Mouse (Mus musculus): ENCODE results near the gene Irx5.

Irx5 gene

DNA sequence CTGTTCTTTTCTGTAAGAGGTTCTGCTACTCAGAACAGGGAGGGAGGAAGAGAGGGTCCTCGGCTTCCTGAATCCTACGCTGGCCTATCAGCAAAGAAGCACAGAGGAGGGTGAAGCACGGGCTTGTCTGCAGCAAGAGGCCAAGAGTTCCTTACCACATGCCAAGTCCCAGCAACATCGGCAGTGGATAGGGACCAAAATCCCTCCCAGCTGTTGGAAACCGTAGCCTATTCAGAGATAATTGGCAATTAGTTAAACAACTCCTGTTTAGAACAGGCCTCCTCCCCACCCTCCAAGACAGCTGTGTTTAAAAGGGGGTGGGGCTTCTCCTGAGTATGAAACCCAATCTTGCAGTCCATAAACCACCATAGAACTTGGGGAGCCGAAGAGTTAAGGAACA is 22.1 kb downstream of the Irx5 start:
- ChIA-PET POLR2A (no interaction called here), CTCF (no interaction called here)

GRCm38 (mm10) chr8:92380571-92380970 is 23.1 kb downstream of the Irx5 start:
- POLR2A ChIA-PET: interaction anchor here in 1 of 4 experiments (0.6 kb wide), 1 partner anchor 35 kb away, joined by 3 read pairs; no protein-coding TSS in a partner anchor
- CTCF ChIA-PET: interaction anchor here in 2 of 4 experiments (0.6 to 1.1 kb wide), 3 partner anchors 14 to 848 kb away, joined by 3 to 8 read pairs (median 6); no protein-coding TSS in a partner anchor

DNA sequence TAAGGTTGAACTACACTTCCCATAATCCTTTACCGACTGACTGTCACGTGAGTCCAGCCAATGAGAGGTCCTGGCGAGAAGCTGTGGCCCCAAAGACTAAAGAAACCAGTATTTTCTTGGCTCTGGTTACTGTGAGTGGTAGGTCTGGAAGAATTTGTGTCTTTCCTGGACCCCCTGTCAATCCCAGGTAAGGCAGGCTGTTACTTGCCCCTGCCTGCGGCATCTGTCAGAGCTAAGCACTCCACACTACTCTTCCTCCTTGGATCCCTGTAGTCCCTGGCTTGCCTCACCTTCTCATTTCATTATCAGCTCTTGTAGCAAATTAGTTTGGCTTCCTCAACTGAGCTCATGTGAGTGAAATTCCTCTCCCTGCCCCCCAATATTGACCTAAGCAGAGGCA is 30.5 kb downstream of the Irx5 start:
- POLR2A ChIA-PET: no interaction called here
- CTCF ChIA-PET: no interaction called here

- CTCF ChIA-PET: no interaction called here
- POLR2A ChIA-PET: interaction anchor here in 1 of 4 experiments (0.7 kb wide), 1 partner anchor 118 kb away, joined by 4 read pairs; no protein-coding TSS in a partner anchor
Observed at GRCm38 (mm10) chr8:92404218-92404617, 46.8 kb downstream of the Irx5 start.

DNA sequence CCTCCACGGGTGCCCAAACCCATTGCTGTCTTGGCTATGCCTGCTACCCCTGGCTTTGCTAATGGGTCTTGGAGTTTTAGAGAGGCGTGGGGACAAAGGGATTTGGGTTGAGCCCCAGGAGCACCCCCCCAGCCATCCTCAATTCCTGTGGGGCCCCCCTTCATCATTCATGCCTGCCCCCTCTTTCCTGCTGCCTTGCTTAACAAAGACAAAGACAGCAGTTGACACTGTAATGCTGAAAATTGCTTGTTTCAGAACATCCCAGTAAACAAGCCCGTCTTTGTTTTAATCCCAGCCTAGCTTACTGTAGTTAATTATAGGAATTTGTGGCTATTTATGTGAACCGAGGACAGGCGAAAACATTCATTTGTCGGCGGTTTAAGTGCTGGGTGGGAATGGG is 50.7 kb downstream of the Irx5 start:
- CTCF ChIA-PET: no interaction called here
- POLR2A ChIA-PET: no interaction called here

DNA sequence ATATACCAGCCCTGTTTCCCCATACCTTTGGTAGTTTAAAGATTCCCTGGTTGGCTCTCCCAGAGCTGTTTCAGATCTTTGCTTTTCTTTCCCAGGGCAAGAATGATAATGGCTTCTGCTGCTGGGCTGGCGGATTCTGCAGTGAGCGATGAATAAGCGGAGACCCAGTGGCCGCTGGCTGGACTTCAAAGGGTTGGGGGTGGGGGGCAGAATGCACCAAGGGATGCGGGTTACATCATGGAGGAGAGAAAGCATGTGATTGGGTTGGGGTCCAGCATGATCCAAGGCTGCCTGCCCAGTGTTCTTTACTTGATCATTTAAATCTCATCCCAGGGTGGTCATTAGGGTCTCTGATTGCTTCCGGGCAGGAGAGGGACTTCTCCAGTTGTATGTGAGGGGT is 56.2 kb downstream of the Irx5 start:
- ChIA-PET POLR2A (interaction anchor here in 1 of 4 experiments (0.6 kb wide), 1 partner anchor 724 kb away, joined by 4 read pairs; no protein-coding TSS in a partner anchor), CTCF (no interaction called here)

DNA sequence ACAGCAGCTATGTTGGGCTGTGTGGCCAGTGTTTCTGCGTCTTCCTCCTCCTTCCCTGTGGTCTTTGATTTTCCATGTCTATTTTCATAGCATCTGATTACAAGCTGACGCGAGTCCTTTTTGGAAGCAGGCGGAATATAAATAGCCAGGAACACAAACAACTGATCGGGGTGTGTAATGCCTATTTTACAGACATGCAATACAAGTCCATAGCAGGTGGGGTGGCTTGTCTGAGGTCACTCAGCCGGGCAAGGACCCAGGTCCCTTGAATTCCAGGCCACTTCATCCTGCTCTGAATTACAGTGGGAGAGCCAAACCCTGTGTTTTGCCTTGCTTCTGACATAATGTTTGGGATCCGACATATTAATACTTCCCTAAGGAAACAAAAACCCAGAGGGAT is 63.2 kb downstream of the Irx5 start:
- POLR2A ChIA-PET: no interaction called here
- CTCF ChIA-PET: no interaction called here

Data from embryonic stem cell, embryonic (primary cell).